Mouse (Mus musculus) lung, adult 2 months (tissue): ENCODE measurements around the gene Tnfrsf25.

Source experiments
- CTCF ChIP-seq: fragments of 200-500 bp; IDR thresholded peaks from 2 replicates; pipeline ENCODE4 v1.5.1; 2011; ENCODE audit warnings: mild to moderate bottlenecking, low read length, control low read depth; ENCODE audit not compliant: insufficient read depth
- POLR2A ChIP-seq: fragments of 200-500 bp; IDR thresholded peaks from 2 replicates; pipeline ENCODE4 v1.6.1; 2011; ENCODE audit warnings: low read depth, mild to moderate bottlenecking, control low read depth, low read length, borderline replicate concordance; ENCODE audit errors: extremely low read depth

DNA sequence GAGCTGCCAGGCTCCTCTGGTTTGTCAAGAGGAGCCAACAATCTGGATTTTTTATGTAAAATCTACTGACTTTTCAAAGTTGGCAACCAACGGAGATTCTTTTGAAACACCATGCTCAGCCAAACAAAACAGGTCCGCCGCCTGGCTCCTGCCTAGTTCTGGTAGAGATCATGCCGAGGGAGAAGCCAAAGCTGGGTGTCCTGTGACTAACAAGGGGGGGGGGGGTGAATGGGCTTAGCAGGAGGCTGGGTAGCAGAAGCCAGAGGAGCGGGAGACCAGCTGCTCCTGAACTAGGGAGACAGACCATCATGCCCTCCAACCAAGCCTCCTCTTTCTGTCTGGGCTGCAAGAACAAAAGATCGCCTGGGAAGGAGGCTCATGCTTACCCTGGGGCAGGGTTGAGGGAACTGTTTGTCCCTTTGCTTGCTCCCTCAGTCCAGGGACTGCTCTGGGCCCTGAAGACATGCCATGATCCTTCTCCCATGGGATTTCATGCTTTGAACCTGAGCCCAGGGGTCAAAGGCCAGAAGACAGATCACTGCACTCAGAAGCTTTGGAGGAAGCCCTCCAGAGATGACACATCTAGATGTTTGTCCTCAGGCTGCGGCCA, 32.0 kb upstream of the Tnfrsf25 start:
- TF ChIP-seq POLR2A (no peak), CTCF (no peak)
